Mouse (Mus musculus): ENCODE measurements around the gene Slc22a1. TPM values are rescaled to one million over a fixed set of nuclear protein-coding genes. Genes with fewer than 3 reads are reported as not detected.
"Not testable (repeated sequence)": the region's sequence is repeated elsewhere in the genome, so short reads cannot be mapped to it uniquely, and the experiment has no call there.

The Slc22a1 gene
- polyA plus RNA-seq, 1 experiment from 2014 or later = 10.4 TPM

DNA sequence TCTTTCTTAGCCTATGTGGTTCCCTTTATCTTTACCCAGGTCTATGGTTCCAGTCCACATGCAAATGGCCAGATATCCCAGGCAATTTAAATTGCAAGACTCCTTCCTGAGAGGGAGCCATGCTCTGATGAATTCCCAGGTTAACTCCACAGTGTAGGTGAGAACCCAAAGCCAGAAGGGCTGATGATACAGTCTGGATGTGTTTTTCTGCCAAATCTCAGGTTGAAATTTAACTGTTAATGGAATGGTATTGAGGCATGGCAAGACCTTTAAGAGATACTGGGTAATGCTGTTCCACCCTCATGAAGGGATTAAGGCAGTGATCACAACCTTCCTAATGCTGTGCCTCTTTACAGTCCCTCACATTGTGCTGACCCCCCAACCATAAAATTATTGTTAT lies 2.6 kb upstream of the Slc22a1 start:
- no peak for ATAC-seq (ENCODE audit: low FRiP score, low TSS enrichment)
- no peak overlapping the region for H3K4me2 ChIP-seq (replicated peaks; ENCODE audit: low read depth)

DNA sequence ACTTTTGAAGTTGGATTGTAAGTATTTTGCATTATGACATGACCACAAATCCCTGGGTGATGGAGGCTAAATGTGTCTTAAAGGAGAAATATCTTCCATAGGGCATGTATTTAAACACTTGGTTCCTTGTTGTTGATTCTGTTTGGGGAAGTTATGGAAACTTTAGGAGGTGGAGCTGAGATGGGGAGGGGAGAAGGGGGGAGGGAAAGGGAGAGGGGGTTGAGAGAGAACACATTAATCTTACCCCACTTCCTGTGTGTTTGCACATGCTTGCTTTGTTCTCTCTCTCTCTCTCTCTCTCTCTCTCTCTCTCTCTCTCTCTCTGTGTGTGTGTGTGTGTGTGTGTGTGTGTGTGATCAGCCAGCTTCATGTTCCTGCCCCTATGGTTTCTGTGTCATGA lies 1.5 kb upstream of the Slc22a1 start:
- Histone ChIP-seq H3K4me3 (ENCODE audit: low read depth, low read length) (no peak overlapping the region), H3K27ac (replicated peaks) (no peak overlapping the region), H3K9me3 (ENCODE audit: control insufficient read depth, low read length) (no peaks in the 10 kb centered on the region), H3K4me1 (replicated peaks; ENCODE audit: control insufficient read depth, insufficient read depth) (no peaks in the 10 kb centered on the region), H3K27me3 (ENCODE audit: control insufficient read depth, insufficient read depth, low read length) (no peaks in the 10 kb centered on the region), H3K9ac (ENCODE audit: low read length) (no peak overlapping the region), H3K36me3 (ENCODE audit: control insufficient read depth, insufficient read depth, low read length) (no peaks in the 10 kb centered on the region), H3K4me2 (replicated peaks; ENCODE audit: low read depth) (no peak overlapping the region)
- TF ChIP-seq EP300 (optimal IDR thresholded peaks at IDR 0.05) = no peak
- no peak for TF ChIP-seq CTCF (IDR thresholded peaks at IDR 0.05; ENCODE audit: low read depth)
- DNase-seq (ENCODE audit: low spot score) (no peak), ATAC-seq (ENCODE audit: low FRiP score, low TSS enrichment) (no peak)

More for the DNA sequence above, 2.6 kb upstream of the Slc22a1 start:
- Histone ChIP-seq H3K36me3 (ENCODE audit: control insufficient read depth, insufficient read depth, low read length) (no peaks in the 10 kb centered on the region; the same call in 1 of the 2 replicates), H3K9me3 (ENCODE audit: control insufficient read depth, low read length) (no peaks in the 10 kb centered on the region), H3K27me3 (ENCODE audit: control insufficient read depth, insufficient read depth, low read length) (no peaks in the 10 kb centered on the region), H3K4me3 (ENCODE audit: low read depth, low read length) (no peak overlapping the region), H3K4me1 (replicated peaks; ENCODE audit: control insufficient read depth, insufficient read depth) (no peaks in the 10 kb centered on the region), H3K27ac (replicated peaks) (no peak overlapping the region), H3K9ac (ENCODE audit: low read length) (no peak overlapping the region)
- no peak for TF ChIP-seq CTCF (IDR thresholded peaks at IDR 0.05; ENCODE audit: low read depth)
- no peak for DNase-seq (ENCODE audit: low spot score)

DNA sequence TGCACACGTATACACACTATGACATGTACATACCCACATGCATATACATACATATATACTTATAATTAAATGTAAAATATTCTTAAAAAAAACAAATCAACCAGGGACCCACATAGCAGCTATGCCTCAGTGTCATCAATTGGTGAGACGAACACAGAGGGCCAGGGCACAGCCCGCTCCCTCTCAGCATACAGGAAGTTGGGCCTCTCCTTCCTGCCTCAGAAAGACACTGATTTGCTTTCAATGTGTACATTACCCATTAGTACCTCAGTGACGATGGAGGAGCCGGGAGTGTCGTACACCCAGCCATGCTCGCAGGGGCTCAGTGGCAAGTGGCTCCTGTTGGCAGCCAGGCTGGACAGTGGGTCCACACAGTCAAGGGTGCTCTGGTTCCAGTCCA lies 649 bp downstream of the Slc22a1 start:
- not testable (repeated sequence) for DNase-seq (ENCODE audit: low spot score); H3K4me1 ChIP-seq (replicated peaks; ENCODE audit: control insufficient read depth, insufficient read depth); H3K4me3 ChIP-seq (ENCODE audit: low read depth, low read length); H3K4me2 ChIP-seq (replicated peaks; ENCODE audit: low read depth); H3K36me3 ChIP-seq (ENCODE audit: control insufficient read depth, insufficient read depth, low read length); H3K9me3 ChIP-seq (ENCODE audit: control insufficient read depth, low read length); ATAC-seq (ENCODE audit: low FRiP score, low TSS enrichment); H3K9ac ChIP-seq (ENCODE audit: low read length); H3K27me3 ChIP-seq (ENCODE audit: control insufficient read depth, insufficient read depth, low read length)
- peak overlapping the region; percentile 71; the same call in 1 of the 2 replicates for H3K27ac ChIP-seq (replicated peaks)
- 78% methylated on average over 7 of the region's 7 CpGs for WGBS

DNA sequence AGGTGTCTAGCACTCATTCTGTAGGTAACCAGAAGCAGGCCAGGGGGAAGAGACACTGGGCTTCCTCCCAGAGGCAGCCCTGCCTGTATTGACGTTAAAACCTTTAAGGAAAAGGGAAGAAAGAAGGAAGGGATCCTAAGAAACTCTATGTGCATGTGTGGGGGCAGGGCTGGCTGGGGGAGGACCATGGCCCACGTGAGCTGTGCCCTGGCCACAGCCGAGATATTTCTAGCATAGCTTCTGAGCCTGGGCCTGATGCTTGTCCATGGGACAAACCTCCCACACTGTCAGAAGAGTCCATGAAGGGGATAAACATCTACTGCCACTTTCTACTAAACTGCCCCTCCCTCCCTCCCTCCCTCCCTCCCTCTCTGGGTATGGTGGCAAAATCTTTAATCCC lies 1.8 kb downstream of the Slc22a1 start:
- H3K27me3 ChIP-seq (ENCODE audit: control insufficient read depth, insufficient read depth, low read length) = no peaks in the 10 kb centered on the region
- no peaks in the 10 kb centered on the region for H3K4me1 ChIP-seq (replicated peaks; ENCODE audit: control insufficient read depth, insufficient read depth)
- H3K9me3 ChIP-seq (ENCODE audit: control insufficient read depth, low read length) = no peaks in the 10 kb centered on the region
- no peak overlapping the region for H3K4me3 ChIP-seq (ENCODE audit: low read depth, low read length)
- H3K4me2 ChIP-seq (replicated peaks; ENCODE audit: low read depth) = no peak overlapping the region
- ATAC-seq (ENCODE audit: low FRiP score, low TSS enrichment) (no peak), DNase-seq (ENCODE audit: low spot score) (no peak)
- no peak overlapping the region for H3K9ac ChIP-seq (ENCODE audit: low read length)
- no peak overlapping the region for H3K27ac ChIP-seq (replicated peaks)
- no peak for TF ChIP-seq CTCF (IDR thresholded peaks at IDR 0.05; ENCODE audit: low read depth)
- 61% methylated on average over 3 of the region's 3 CpGs for WGBS
- H3K36me3 ChIP-seq (ENCODE audit: control insufficient read depth, insufficient read depth, low read length) = no peaks in the 10 kb centered on the region

DNA sequence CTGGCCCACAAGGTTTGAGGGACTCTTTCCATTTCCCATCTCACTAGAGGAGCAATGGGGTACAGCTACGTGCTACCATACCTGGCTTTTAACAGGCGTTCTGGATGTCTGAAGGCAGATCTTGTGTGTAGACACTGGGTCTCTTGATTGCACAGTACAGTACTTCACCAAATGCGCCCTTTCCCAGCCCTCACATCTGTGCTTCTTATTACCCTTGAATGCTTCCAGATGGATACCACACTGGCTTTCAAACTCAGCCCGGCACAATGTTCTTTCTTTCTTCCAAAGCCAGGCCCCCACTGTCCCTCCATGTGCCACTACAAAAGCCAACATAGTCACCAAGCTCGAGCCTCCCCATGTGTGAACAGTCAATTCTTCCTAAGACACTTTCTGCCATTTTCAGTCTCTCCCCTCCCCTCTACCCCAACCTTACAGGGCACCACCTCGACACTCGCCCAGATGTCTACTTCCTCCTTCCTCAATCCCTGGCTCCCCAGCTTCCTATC lies 3.3 kb downstream of the Slc22a1 start:
- Histone ChIP-seq H3K4me2 (replicated peaks; ENCODE audit: low read depth) (no peak overlapping the region), H3K4me1 (replicated peaks; ENCODE audit: control insufficient read depth, insufficient read depth) (no peaks in the 10 kb centered on the region), H3K36me3 (ENCODE audit: control insufficient read depth, insufficient read depth, low read length) (no peaks in the 10 kb centered on the region), H3K27ac (replicated peaks) (no peak overlapping the region), H3K27me3 (ENCODE audit: control insufficient read depth, insufficient read depth, low read length) (no peaks in the 10 kb centered on the region), H3K9me3 (ENCODE audit: control insufficient read depth, low read length) (no peaks in the 10 kb centered on the region), H3K9ac (ENCODE audit: low read length) (no peak overlapping the region), H3K4me3 (ENCODE audit: low read depth, low read length) (no peak overlapping the region)
- WGBS = 77% methylated on average over 7 of the region's 7 CpGs
- ATAC-seq (ENCODE audit: low FRiP score, low TSS enrichment) (no peak), DNase-seq (ENCODE audit: low spot score) (no peak)
- TF ChIP-seq CTCF (IDR thresholded peaks at IDR 0.05; ENCODE audit: low read depth) = no peak
- TF ChIP-seq EP300 (optimal IDR thresholded peaks at IDR 0.05) = no peak

DNA sequence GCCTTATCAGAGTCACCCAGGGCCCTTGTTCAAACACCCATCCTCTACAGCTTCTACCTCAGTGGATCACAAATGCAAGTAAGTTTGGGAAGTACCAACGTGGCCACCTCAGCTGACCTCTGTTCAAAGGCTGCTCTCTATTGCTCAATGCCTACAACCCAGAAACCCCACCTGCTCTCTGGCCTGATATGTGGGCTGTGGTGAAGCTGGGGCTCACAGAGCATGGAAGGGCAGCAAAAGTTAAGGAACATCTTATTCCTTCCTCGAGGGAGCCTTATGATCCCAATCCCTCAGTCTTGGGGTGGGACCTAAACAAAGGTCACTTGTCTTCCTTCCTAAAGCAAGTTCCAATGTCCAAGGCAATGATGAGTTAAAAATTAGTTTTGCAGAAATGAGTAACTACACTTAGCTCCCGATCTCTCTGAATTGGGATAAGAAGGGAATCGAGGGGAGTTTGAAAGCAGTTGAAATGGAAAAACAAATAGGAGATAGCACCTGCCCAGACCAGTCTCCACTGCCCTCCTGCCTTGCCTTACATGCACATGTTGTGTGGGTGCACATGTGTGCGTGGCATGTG lies 4.5 kb downstream of the Slc22a1 start:
- no peak for TF ChIP-seq CTCF (IDR thresholded peaks at IDR 0.05; ENCODE audit: low read depth)
- TF ChIP-seq EP300 (optimal IDR thresholded peaks at IDR 0.05) = no peak
- Histone ChIP-seq H3K9me3 (ENCODE audit: control insufficient read depth, low read length) (no peaks in the 10 kb centered on the region), H3K27ac (replicated peaks) (no peak overlapping the region), H3K36me3 (ENCODE audit: control insufficient read depth, insufficient read depth, low read length) (no peaks in the 10 kb centered on the region), H3K4me1 (replicated peaks; ENCODE audit: control insufficient read depth, insufficient read depth) (no peaks in the 10 kb centered on the region), H3K4me2 (replicated peaks; ENCODE audit: low read depth) (no peak overlapping the region), H3K27me3 (ENCODE audit: control insufficient read depth, insufficient read depth, low read length) (no peaks in the 10 kb centered on the region), H3K9ac (ENCODE audit: low read length) (no peak overlapping the region), H3K4me3 (ENCODE audit: low read depth, low read length) (no peak overlapping the region)
- 63% methylated on average over 5 of the region's 5 CpGs for WGBS
- DNase-seq (ENCODE audit: low spot score) (no peak), ATAC-seq (ENCODE audit: low FRiP score, low TSS enrichment) (no peak)

Measured in stomach, postnatal 0 days (tissue).